Mouse (Mus musculus): ENCODE measurements around the gene Fcor.

- TF ChIP-seq CTCF (IDR thresholded peaks at IDR 0.05; ENCODE audit: control insufficient read depth, insufficient read depth, low read length) (no peak), POLR2A (IDR thresholded peaks at IDR 0.05; ENCODE audit: borderline replicate concordance, control insufficient read depth, low read depth, low read length) (no peak)
These were observed 7.1 kb upstream of the Fcor start for GRCm38 (mm10) chr8:3679236-3679635.

Measured in bone marrow, adult 2 months (tissue).